Mouse (Mus musculus) thymus, adult 2 months (tissue): Measurements from ENCODE around the gene Paqr3. TPM values are rescaled to one million over a fixed set of nuclear protein-coding genes. Genes with fewer than 3 reads are reported as not detected.
A peak's percentile ranks its signal among the peaks of the same experiment; 100 is the strongest.

Experiments used
- DNase-seq: peaks from one replicate; pipeline ENCODE4 v3.0.0; 2021
- H3K27ac ChIP-seq: fragments of 200-500 bp; 2 replicates; pipeline ENCODE4 v1.5.1; 2012; ENCODE audit warnings: low read length, control low read depth; ENCODE audit not compliant: control insufficient read depth, insufficient read depth
- H3K27me3 ChIP-seq: fragments of 200-500 bp; 2 replicates; pipeline ENCODE4 v1.6.1; 2012; ENCODE audit warnings: mild to moderate bottlenecking, low read length, moderate library complexity, mixed read lengths; ENCODE audit not compliant: control insufficient read depth, insufficient read depth
- H3K36me3 ChIP-seq: fragments of 200-500 bp; 2 replicates; pipeline ENCODE4 v1.6.1; 2012; ENCODE audit warnings: mild to moderate bottlenecking, low read length, moderate library complexity; ENCODE audit not compliant: control insufficient read depth, insufficient read depth
- H3K4me1 ChIP-seq: fragments of 200-500 bp; replicated peaks from 2 replicates; pipeline ENCODE4 v1.6.1; 2012; ENCODE audit warnings: low read length; ENCODE audit not compliant: control insufficient read depth, insufficient read depth
- H3K4me3 ChIP-seq: fragments of 200-500 bp; 2 replicates; pipeline ENCODE4 v1.5.1; 2012; ENCODE audit warnings: mild to moderate bottlenecking, low read length, control low read depth, moderate library complexity; ENCODE audit not compliant: control insufficient read depth, insufficient read depth
- CTCF ChIP-seq: fragments of 200-500 bp; IDR thresholded peaks from 2 replicates; pipeline ENCODE4 v1.5.1; 2012; ENCODE audit warnings: mild to moderate bottlenecking, control low read depth, low read length, moderate library complexity, borderline replicate concordance; ENCODE audit not compliant: control insufficient read depth, poor library complexity, insufficient read depth; ENCODE audit errors: extremely low read depth
- POLR2A ChIP-seq: fragments of 200-500 bp; IDR thresholded peaks from 2 replicates; pipeline ENCODE4 v1.6.1; 2012; ENCODE audit warnings: mild to moderate bottlenecking, low read length, control low read depth, moderate library complexity; ENCODE audit not compliant: control insufficient read depth, poor library complexity, insufficient read depth; ENCODE audit errors: extremely low read depth
- WGBS: fragments of 180-500 bp; shearing (Covaris S2); methylation state at CpG from one replicate; pipeline ENCODE4 v1.1.7; 2018; 5-methylcytosine and 5-hydroxymethylcytosine counted together
- polyA plus RNA-seq: library from polyadenylated mRNA; depleted of rRNA; stranded (reverse); fragments of >200 nt; gene quantifications from 2 replicates; pipeline ENCODE4 v1.2.3, GENCODE M21; 2012

Paqr3 gene
- polyA plus RNA-seq, 1 experiment: 3.3 TPM

- H3K27ac ChIP-seq: no peak overlapping the region
- H3K4me3 ChIP-seq: no peak overlapping the region
- no peaks in the 10 kb centered on the region for H3K36me3 ChIP-seq
- 25% methylated on average over 4 of the region's 4 CpGs for WGBS
- no peaks in the 10 kb centered on the region for H3K4me1 ChIP-seq
- H3K27me3 ChIP-seq: no peaks in the 10 kb centered on the region
- TF ChIP-seq CTCF: no peak
- no peak for TF ChIP-seq POLR2A
- DNase-seq: peak; percentile 39
Observed at GRCm38 (mm10) chr5:97126005-97126404, 14.6 kb upstream of the Paqr3 start.

- 80% methylated on average over 10 of the region's 10 CpGs for WGBS
- H3K36me3 ChIP-seq: no peaks in the 10 kb centered on the region
- TF ChIP-seq CTCF (no peak), POLR2A (no peak)
- no peak for DNase-seq
- H3K4me1 ChIP-seq: no peaks in the 10 kb centered on the region
- H3K4me3 ChIP-seq: no peak overlapping the region
- no peaks in the 10 kb centered on the region for H3K27me3 ChIP-seq
- H3K27ac ChIP-seq: no peak overlapping the region
Observed at GRCm38 (mm10) chr5:97125459-97125970, 14.1 kb upstream of the Paqr3 start.

- TF ChIP-seq POLR2A (no peak), CTCF (no peak)
- no peak for DNase-seq
- no peak overlapping the region for H3K27ac ChIP-seq
- no peaks in the 10 kb centered on the region for H3K4me1 ChIP-seq
- no peaks in the 10 kb centered on the region for H3K27me3 ChIP-seq
- H3K4me3 ChIP-seq: no peak overlapping the region
- 74% methylated on average over 12 of the region's 12 CpGs for WGBS
- H3K36me3 ChIP-seq: no peaks in the 10 kb centered on the region
Observed at GRCm38 (mm10) chr5:97124977-97125376, 13.6 kb upstream of the Paqr3 start.

- WGBS: 40% methylated on average over 5 of the region's 5 CpGs
- no peaks in the 10 kb centered on the region for H3K36me3 ChIP-seq
- no peak overlapping the region for H3K27ac ChIP-seq
- TF ChIP-seq CTCF: no peak
- no peak for TF ChIP-seq POLR2A
- peak overlapping the region; percentile 54 for H3K4me3 ChIP-seq
- no peaks in the 10 kb centered on the region; the same call in 1 of the 2 replicates for H3K27me3 ChIP-seq
- 0 out of 2 replicates have a peak, but pooled peaks cover 4% of the 10 kb centered on the region for H3K4me1 ChIP-seq
- DNase-seq: no peak
Observed at GRCm38 (mm10) chr5:97110697-97111096, 699 bp downstream of the Paqr3 start.

GRCm38 (mm10) chr5:97110133-97110532, 1.3 kb downstream of the Paqr3 start:
- H3K4me3 ChIP-seq: no peak overlapping the region
- H3K36me3 ChIP-seq: no peaks in the 10 kb centered on the region
- DNase-seq: no peak
- H3K27me3 ChIP-seq: no peaks in the 10 kb centered on the region; the same call in 1 of the 2 replicates
- WGBS: 87% methylated on average over 2 of the region's 2 CpGs
- H3K4me1 ChIP-seq: 0 out of 2 replicates have a peak, but pooled peaks cover 4% of the 10 kb centered on the region
- no peak overlapping the region for H3K27ac ChIP-seq
- no peak for TF ChIP-seq CTCF
- TF ChIP-seq POLR2A: no peak

GRCm38 (mm10) chr5:97108333-97108732, 3.1 kb downstream of the Paqr3 start:
- TF ChIP-seq CTCF: no peak
- no peak for TF ChIP-seq POLR2A
- 95% methylated on average over 5 of the region's 5 CpGs for WGBS

GRCm38 (mm10) chr5:97099954-97100353, 11.4 kb downstream of the Paqr3 start:
- TF ChIP-seq CTCF (no peak), POLR2A (no peak)
- 90% methylated on average over 8 of the region's 8 CpGs for WGBS

More at GRCm38 (mm10) chr5:97108333-97108732, 3.1 kb downstream of the Paqr3 start:
- no peak for DNase-seq
- Histone ChIP-seq H3K4me1 (0 out of 2 replicates have a peak, but pooled peaks cover 4% of the 10 kb centered on the region), H3K4me3 (no peak overlapping the region), H3K36me3 (no peaks in the 10 kb centered on the region), H3K27ac (no peak overlapping the region), H3K27me3 (no peaks in the 10 kb centered on the region; the same call in 1 of the 2 replicates)

More at GRCm38 (mm10) chr5:97099954-97100353, 11.4 kb downstream of the Paqr3 start:
- H3K36me3 ChIP-seq: no peaks in the 10 kb centered on the region
- DNase-seq: no peak
- H3K27ac ChIP-seq: no peak overlapping the region
- H3K4me1 ChIP-seq: no peaks in the 10 kb centered on the region
- no peak overlapping the region for H3K4me3 ChIP-seq
- H3K27me3 ChIP-seq: no peaks in the 10 kb centered on the region
